Mouse (Mus musculus) intestine, embryonic 14.5 days (tissue): ENCODE data around the gene Cdc26. TPM values are rescaled to one million over a fixed set of nuclear protein-coding genes. Genes with fewer than 3 reads are reported as not detected.

Experiments
- ATAC-seq: fragments of 200-750 bp; cut with Nextera tagmentation; replicated peaks from 2 replicates; pipeline ENCODE4 v1.8.0; 2017; ENCODE audit warnings: low read depth, moderate number of reproducible peaks, moderate TSS enrichment, moderate library complexity; ENCODE audit not compliant: low FRiP score, low TSS enrichment
- DNase-seq: peaks from one replicate; pipeline ENCODE4 v3.0.0-alpha.2; 2018; ENCODE audit warnings: low spot score
- H3K27ac ChIP-seq: fragments of 300-500 bp; sonication (generic); 2 replicates; pipeline ENCODE4 v1.5.1; 2014; ENCODE audit warnings: low read depth, mild to moderate bottlenecking, control low read depth
- H3K27me3 ChIP-seq: fragments of 300-500 bp; sonication (generic); replicated peaks from 2 replicates; pipeline ENCODE4 v1.6.1; 2014; ENCODE audit warnings: low read length, control low read depth; ENCODE audit not compliant: control insufficient read depth, insufficient read depth
- H3K36me3 ChIP-seq: fragments of 300-500 bp; sonication (generic); 2 replicates; pipeline ENCODE4 v1.6.1; 2014; ENCODE audit warnings: low read length, control low read depth; ENCODE audit not compliant: control insufficient read depth, insufficient read depth
- H3K4me1 ChIP-seq: fragments of 300-500 bp; sonication (generic); replicated peaks from 2 replicates; pipeline ENCODE4 v1.6.1; 2014; ENCODE audit warnings: low read length, control low read depth, mixed read lengths; ENCODE audit not compliant: control insufficient read depth, insufficient read depth
- H3K4me2 ChIP-seq: fragments of 300-500 bp; sonication (generic); 2 replicates; pipeline ENCODE4 v1.6.1; 2014; ENCODE audit warnings: low read length
- H3K4me3 ChIP-seq: fragments of 300-500 bp; sonication (generic); 2 replicates; pipeline ENCODE4 v1.5.1; 2014; ENCODE audit warnings: low read depth, low read length, control low read depth, mixed read lengths
- H3K9ac ChIP-seq: fragments of 300-500 bp; sonication (generic); 2 replicates; pipeline ENCODE4 v1.6.1; 2014; ENCODE audit warnings: mild to moderate bottlenecking, low read length
- H3K9me3 ChIP-seq: fragments of 300-500 bp; sonication (generic); 2 replicates; pipeline ENCODE4 v1.6.1; 2016; ENCODE audit warnings: low read length, control low read depth; ENCODE audit not compliant: control insufficient read depth
- WGBS: fragments of 180-500 bp; shearing (Covaris S2); extraction: QIAGEN DNeasy Blood & Tissue Kit; methylation state at CpG from one replicate; pipeline ENCODE4 v1.1.7; 2014; 5-methylcytosine and 5-hydroxymethylcytosine counted together
- polyA plus RNA-seq: library from polyadenylated mRNA; unstranded; fragments of >200 nt; fragmentation: Nextera tagmentation; extraction: Ambion mirVana; gene quantifications from 2 replicates; pipeline ENCODE4 v1.2.1, GENCODE M21; 2014

The Cdc26 gene
- polyA plus RNA-seq, 1 experiment from 2014 or later, result 166 TPM

DNA sequence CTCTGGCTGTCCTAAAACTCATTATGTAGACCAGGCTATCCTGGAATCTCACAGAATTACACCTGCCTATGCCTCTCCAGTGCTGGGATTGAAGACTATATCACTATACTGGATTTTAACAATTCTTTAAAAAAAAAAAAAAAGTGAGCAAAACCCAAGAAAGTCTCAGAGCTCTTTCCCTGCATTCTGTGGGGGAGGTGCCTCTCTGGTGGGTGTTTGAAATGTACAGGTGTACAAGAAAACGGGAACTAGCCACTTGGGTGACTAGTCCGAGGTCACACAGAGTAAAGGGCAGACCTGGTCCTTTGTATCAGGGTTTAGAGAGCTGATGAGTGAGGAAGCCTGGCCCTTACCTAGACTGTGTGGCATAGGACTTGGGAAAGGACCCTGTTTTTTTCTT is 46.0 kb downstream of the Cdc26 start:
- Histone ChIP-seq H3K4me1 (peaks cover 23% of the 10 kb centered on the region), H3K9ac (no peak overlapping the region), H3K4me3 (no peak overlapping the region), H3K36me3 (no peaks in the 10 kb centered on the region), H3K4me2 (no peak overlapping the region), H3K9me3 (no peaks in the 10 kb centered on the region), H3K27me3 (no peaks in the 10 kb centered on the region), H3K27ac (no peak overlapping the region)
- ATAC-seq (no peak), DNase-seq (no peak)
- 84% methylated on average over 2 of the region's 2 CpGs for WGBS

- DNase-seq (no peak), ATAC-seq (no peak)
- Histone ChIP-seq H3K36me3 (no peaks in the 10 kb centered on the region), H3K9ac (peak overlapping the region; percentile 63), H3K27me3 (no peaks in the 10 kb centered on the region), H3K9me3 (no peaks in the 10 kb centered on the region), H3K4me3 (peak overlapping the region; percentile 77; the same call in 1 of the 2 replicates), H3K27ac (no peak overlapping the region; the same call in 1 of the 2 replicates), H3K4me1 (peaks cover 23% of the 10 kb centered on the region), H3K4me2 (peak overlapping the region; percentile 73)
- WGBS, result 82% methylated on average over 1 of the region's 1 CpGs
Measured at GRCm38 (mm10) chr4:62361997-62362396, 46.4 kb downstream of the Cdc26 start.

- WGBS, result 37% methylated on average over 6 of the region's 6 CpGs
- Histone ChIP-seq H3K36me3 (no peaks in the 10 kb centered on the region), H3K9me3 (no peaks in the 10 kb centered on the region), H3K4me3 (peak overlapping the region; percentile 77), H3K27me3 (no peaks in the 10 kb centered on the region), H3K4me1 (peaks cover 23% of the 10 kb centered on the region), H3K9ac (peak overlapping the region; percentile 63), H3K27ac (no peak overlapping the region; the same call in 1 of the 2 replicates), H3K4me2 (peak overlapping the region; percentile 73)
- DNase-seq (no peak), ATAC-seq (no peak)
Measured at GRCm38 (mm10) chr4:62361571-62361970, 46.9 kb downstream of the Cdc26 start.

- H3K9ac ChIP-seq, result peak overlapping the region; percentile 63
- H3K4me2 ChIP-seq, result peak overlapping the region; percentile 73
- H3K4me3 ChIP-seq, result peak overlapping the region; percentile 77
- no peaks in the 10 kb centered on the region for H3K36me3 ChIP-seq
- no peaks in the 10 kb centered on the region for H3K27me3 ChIP-seq
- peak overlapping the region; percentile 60 for H3K27ac ChIP-seq
- WGBS, result under 1% methylated on average over 20 of the region's 22 CpGs
- H3K9me3 ChIP-seq, result no peaks in the 10 kb centered on the region
- DNase-seq, result no peak
- H3K4me1 ChIP-seq, result peaks cover 23% of the 10 kb centered on the region
- peak; percentile 61; the same call in 1 of the 2 replicates for ATAC-seq
Measured at GRCm38 (mm10) chr4:62360805-62361455, 47.5 kb downstream of the Cdc26 start.

- H3K27me3 ChIP-seq, result no peaks in the 10 kb centered on the region
- H3K27ac ChIP-seq, result peak within 1 kb of the TSS; percentile 60
- peak; percentile 99 for ATAC-seq
- WGBS, result under 1% methylated on average over 50 of the region's 51 CpGs
- DNase-seq, result peak; percentile 97
- peak within 1 kb of the TSS; percentile 73 for H3K4me2 ChIP-seq
- H3K4me3 ChIP-seq, result peak within 1 kb of the TSS; percentile 77
- peak within 1 kb of the TSS; percentile 66 for H3K9ac ChIP-seq
- H3K9me3 ChIP-seq, result no peaks in the 10 kb centered on the region
- H3K4me1 ChIP-seq, result peaks cover 23% of the 10 kb centered on the region
- no peaks in the 10 kb centered on the region for H3K36me3 ChIP-seq
Measured at GRCm38 (mm10) chr4:62360088-62360804, 48.2 kb downstream of the Cdc26 start, which contains the start of the genes Fkbp15 and Slc31a1. TSS of gene Fkbp15 (minus strand) at chr4:62360548. TSS of gene Slc31a1 (plus strand) at chr4:62360727.

- ATAC-seq (no peak), DNase-seq (no peak)
- H3K9me3 ChIP-seq, result no peaks in the 10 kb centered on the region
- H3K4me2 ChIP-seq, result peak overlapping the region; percentile 66
- H3K4me1 ChIP-seq, result peaks cover 16% of the 10 kb centered on the region
- no peaks in the 10 kb centered on the region for H3K36me3 ChIP-seq
- H3K27ac ChIP-seq, result no peak overlapping the region
- H3K27me3 ChIP-seq, result no peaks in the 10 kb centered on the region
- 48% methylated on average over 7 of the region's 7 CpGs for WGBS
- peak overlapping the region; percentile 66 for H3K9ac ChIP-seq
- peak overlapping the region; percentile 77 for H3K4me3 ChIP-seq
Measured at GRCm38 (mm10) chr4:62359256-62359775, 49.1 kb downstream of the Cdc26 start.

DNA sequence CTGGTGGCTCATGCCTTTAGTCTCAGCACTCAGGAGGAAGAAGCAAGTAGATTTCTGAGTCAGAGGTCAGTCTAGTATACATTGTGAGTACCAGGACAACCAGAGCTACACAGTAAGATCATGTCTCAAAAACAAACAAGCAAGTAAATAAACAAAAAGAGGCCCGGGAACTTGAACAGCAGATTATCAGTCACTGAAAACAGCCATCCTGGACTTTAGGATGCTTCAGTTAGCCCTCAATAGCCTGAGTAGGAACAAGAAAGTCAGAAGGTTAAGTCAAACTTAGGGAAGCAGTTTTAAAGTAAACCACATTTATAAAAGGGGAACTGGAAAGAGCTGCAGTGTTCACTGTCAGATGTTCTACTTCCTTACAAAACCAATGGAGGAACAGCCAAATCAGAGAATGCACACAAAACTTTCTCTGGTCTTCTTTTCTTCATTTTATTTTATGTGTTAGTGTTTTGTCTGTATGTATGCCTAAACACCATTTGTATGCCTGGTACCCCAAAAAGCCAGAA is 50.8 kb downstream of the Cdc26 start:
- peaks cover 16% of the 10 kb centered on the region for H3K4me1 ChIP-seq
- 69% methylated on average over 1 of the region's 1 CpGs for WGBS
- no peak overlapping the region for H3K4me2 ChIP-seq
- no peak for ATAC-seq
- no peak for DNase-seq
- H3K4me3 ChIP-seq, result no peak overlapping the region
- H3K9ac ChIP-seq, result no peak overlapping the region
- H3K27ac ChIP-seq, result no peak overlapping the region
- H3K27me3 ChIP-seq, result no peaks in the 10 kb centered on the region
- 0 out of 2 replicates have a peak, but pooled peaks cover 3% of the 10 kb centered on the region for H3K36me3 ChIP-seq
- H3K9me3 ChIP-seq, result no peaks in the 10 kb centered on the region

- Histone ChIP-seq H3K27me3 (no peaks in the 10 kb centered on the region), H3K4me1 (no peaks in the 10 kb centered on the region; the same call in 1 of the 2 replicates), H3K9ac (no peak overlapping the region), H3K9me3 (no peaks in the 10 kb centered on the region), H3K4me3 (no peak overlapping the region), H3K36me3 (peaks cover 46% of the 10 kb centered on the region), H3K4me2 (no peak overlapping the region), H3K27ac (no peak overlapping the region)
- WGBS, result 92% methylated on average over 2 of the region's 2 CpGs
- ATAC-seq (no peak), DNase-seq (no peak)
Measured at GRCm38 (mm10) chr4:62349371-62349770, 59.1 kb downstream of the Cdc26 start.
